Mouse (Mus musculus) limb, embryonic 11.5 days (tissue): Measurements from ENCODE around the gene Hoxb6. TPM values are rescaled to one million over a fixed set of nuclear protein-coding genes. Genes with fewer than 3 reads are reported as not detected.

ENCODE experiments used
- ATAC-seq: fragments of 200-750 bp; cut with Nextera tagmentation; 2 replicates; pipeline ENCODE4 v1.8.0; 2017; ENCODE audit warnings: low read depth; ENCODE audit not compliant: insufficient number of reproducible peaks, low FRiP score, low TSS enrichment
- DNase-seq: peaks from one replicate; pipeline ENCODE4 v3.0.0-alpha.2; 2015; ENCODE audit warnings: low spot score
- H3K27ac ChIP-seq: fragments of 300-500 bp; sonication (generic); replicated peaks from 2 replicates; pipeline ENCODE4 v1.5.1; 2014; ENCODE audit warnings: low read depth, mild to moderate bottlenecking, low read length
- H3K27me3 ChIP-seq: fragments of 300-500 bp; sonication (generic); 2 replicates; pipeline ENCODE4 v1.6.1; 2014; ENCODE audit warnings: mild to moderate bottlenecking, low read length, mixed read lengths; ENCODE audit not compliant: control insufficient read depth, insufficient read depth
- H3K36me3 ChIP-seq: fragments of 300-500 bp; sonication (generic); 2 replicates; pipeline ENCODE4 v1.6.1; 2014; ENCODE audit warnings: mild to moderate bottlenecking, low read length, moderate library complexity, mixed read lengths; ENCODE audit not compliant: control insufficient read depth, insufficient read depth
- H3K4me1 ChIP-seq: fragments of 300-500 bp; sonication (generic); 2 replicates; pipeline ENCODE4 v1.6.1; 2014; ENCODE audit warnings: low read length, mixed read lengths; ENCODE audit not compliant: control insufficient read depth, insufficient read depth
- H3K4me2 ChIP-seq: fragments of 300-500 bp; sonication (generic); 2 replicates; pipeline ENCODE4 v1.6.1; 2014; ENCODE audit warnings: low read depth, mild to moderate bottlenecking, moderate library complexity; ENCODE audit not compliant: severe bottlenecking
- H3K4me3 ChIP-seq: fragments of 300-500 bp; sonication (generic); 2 replicates; pipeline ENCODE4 v1.5.1; 2014; ENCODE audit warnings: low read depth, low read length
- H3K9ac ChIP-seq: fragments of 300-500 bp; sonication (generic); 2 replicates; pipeline ENCODE4 v1.6.1; 2014; ENCODE audit warnings: mild to moderate bottlenecking, low read length
- H3K9me3 ChIP-seq: fragments of 300-500 bp; sonication (generic); 2 replicates; pipeline ENCODE4 v1.6.1; 2016; ENCODE audit warnings: low read length; ENCODE audit not compliant: control insufficient read depth
- WGBS: fragments of 180-500 bp; shearing (Covaris S2); extraction: QIAGEN DNeasy Blood & Tissue Kit; methylation state at CpG from one replicate; pipeline ENCODE4 v1.1.7; 2014; 5-methylcytosine and 5-hydroxymethylcytosine counted together
- polyA plus RNA-seq: library from polyadenylated mRNA; unstranded; fragments of >200 nt; fragmentation: Nextera tagmentation; extraction: Ambion mirVana; gene quantifications from 2 replicates; pipeline ENCODE4 v1.2.1, GENCODE M21; 2014

The Hoxb6 gene
- polyA plus RNA-seq, 1 experiment from 2014 or later, result 1.9 TPM

DNA sequence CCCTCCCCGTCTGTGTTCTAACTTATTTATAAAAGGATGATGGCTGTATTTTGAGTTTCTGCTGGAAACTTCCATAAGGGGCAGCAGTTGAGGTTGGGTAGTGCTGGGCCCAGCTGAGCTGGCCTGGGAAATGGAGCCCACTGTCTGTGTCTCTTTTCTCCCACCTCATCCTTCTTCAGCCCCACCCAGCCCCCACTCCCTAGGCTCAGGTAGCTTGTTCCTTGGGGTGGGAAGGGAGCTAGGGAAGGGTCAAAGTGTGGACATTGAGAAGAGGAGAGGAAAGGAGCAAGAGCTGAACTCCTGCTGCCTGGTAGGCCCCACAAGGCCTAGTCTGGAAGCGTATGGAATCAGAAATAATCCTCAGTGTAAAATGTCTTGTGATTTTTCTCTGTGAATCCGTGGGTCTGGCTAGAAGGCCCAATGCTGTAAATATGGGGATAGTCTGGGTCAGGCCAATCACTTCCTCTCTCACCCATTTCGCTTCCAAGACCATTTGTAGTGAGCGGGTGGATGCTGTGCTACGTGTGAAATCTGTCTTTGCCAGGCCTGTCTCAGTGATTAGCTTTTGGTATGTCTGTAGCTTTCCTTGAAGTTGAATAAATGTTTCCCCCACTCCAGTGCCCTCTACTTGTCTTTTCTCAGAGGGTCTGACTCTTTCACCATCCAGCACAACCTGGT lies 13.4 kb downstream of the Hoxb6 start:
- Histone ChIP-seq H3K4me1 (peaks cover 21% of the 10 kb centered on the region), H3K4me2 (no peak overlapping the region), H3K27ac (no peak overlapping the region)

DNA sequence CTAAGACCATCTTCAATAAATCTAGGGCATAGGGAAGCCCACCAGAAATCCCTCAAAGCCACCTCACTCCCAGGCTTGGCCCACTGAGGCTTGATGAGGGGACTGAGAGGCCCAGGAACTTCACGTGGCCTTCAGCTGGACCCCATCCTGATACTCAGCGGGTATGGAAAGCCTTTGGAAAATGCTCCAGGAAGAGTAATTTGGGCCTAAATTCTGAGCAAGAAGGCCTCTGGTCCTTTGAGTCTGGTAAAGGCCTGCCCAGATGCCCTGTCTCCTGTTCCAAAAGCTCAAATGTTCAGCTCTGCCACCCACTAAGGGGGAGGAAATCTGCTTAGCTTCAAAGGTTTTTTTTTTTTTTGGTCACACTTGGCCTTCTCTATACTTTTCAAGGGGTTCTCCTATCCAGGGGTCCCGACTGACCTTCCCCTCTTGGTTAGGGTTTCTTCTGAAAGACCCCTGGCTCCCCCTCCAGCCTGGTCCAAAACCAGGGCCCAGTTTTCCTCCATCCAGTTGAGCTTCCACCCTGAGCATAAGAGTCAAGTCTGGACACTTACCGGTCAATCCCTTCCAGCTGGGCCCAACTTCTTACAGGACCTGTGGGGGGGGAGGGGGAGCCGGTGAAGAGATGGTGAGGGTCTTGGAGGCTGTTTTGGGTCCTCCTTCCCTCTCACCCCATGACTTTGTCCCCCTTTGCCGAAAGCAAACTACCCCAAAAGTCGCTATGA lies 14.1 kb downstream of the Hoxb6 start:
- ATAC-seq (no peak), DNase-seq (no peak)
- Histone ChIP-seq H3K4me1 (peaks cover 18% of the 10 kb centered on the region; the same call in 1 of the 2 replicates), H3K4me2 (peak overlapping the region; percentile 20; the same call in 1 of the 2 replicates), H3K27me3 (peaks cover 92% of the 10 kb centered on the region), H3K36me3 (no peaks in the 10 kb centered on the region), H3K9me3 (no peaks in the 10 kb centered on the region), H3K4me3 (no peak overlapping the region), H3K9ac (no peak overlapping the region), H3K27ac (no peak overlapping the region)
- WGBS, result 6% methylated on average over 7 of the region's 7 CpGs

More for the DNA sequence above, 13.4 kb downstream of the Hoxb6 start:
- H3K27me3 ChIP-seq, result peaks cover 93% of the 10 kb centered on the region
- no peak for ATAC-seq
- no peak overlapping the region for H3K4me3 ChIP-seq
- H3K36me3 ChIP-seq, result no peaks in the 10 kb centered on the region
- no peak overlapping the region for H3K9ac ChIP-seq
- 30% methylated on average over 6 of the region's 6 CpGs for WGBS
- no peaks in the 10 kb centered on the region for H3K9me3 ChIP-seq
- no peak for DNase-seq

DNA sequence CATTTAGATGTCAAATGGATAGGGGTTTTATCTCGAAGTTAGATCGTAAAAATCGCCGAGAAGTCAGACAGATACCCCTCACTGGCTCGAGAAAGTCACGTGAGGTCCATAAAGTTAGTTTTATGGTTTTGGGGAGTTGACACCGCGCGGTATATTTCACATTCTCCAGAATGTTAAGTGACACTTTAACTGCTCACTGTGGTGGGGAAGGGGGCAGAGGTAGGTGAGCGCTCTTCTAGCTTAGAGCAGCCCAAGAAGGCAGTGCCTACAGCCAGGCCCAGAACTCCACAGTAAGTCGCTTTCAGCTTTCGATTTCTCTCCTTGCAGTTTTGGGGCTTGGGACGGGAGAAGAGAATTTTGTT lies 14.6 kb downstream of the Hoxb6 start:
- Histone ChIP-seq H3K4me3 (no peak overlapping the region; the same call in 1 of the 2 replicates), H3K4me1 (peaks cover 22% of the 10 kb centered on the region), H3K9ac (no peak overlapping the region), H3K27me3 (peaks cover 92% of the 10 kb centered on the region), H3K4me2 (peak overlapping the region; percentile 20; the same call in 1 of the 2 replicates), H3K36me3 (no peaks in the 10 kb centered on the region), H3K27ac (no peak overlapping the region), H3K9me3 (no peaks in the 10 kb centered on the region)
- ATAC-seq (no peak; the same call in 1 of the 2 replicates), DNase-seq (no peak)
- 2% methylated on average over 13 of the region's 13 CpGs for WGBS

DNA sequence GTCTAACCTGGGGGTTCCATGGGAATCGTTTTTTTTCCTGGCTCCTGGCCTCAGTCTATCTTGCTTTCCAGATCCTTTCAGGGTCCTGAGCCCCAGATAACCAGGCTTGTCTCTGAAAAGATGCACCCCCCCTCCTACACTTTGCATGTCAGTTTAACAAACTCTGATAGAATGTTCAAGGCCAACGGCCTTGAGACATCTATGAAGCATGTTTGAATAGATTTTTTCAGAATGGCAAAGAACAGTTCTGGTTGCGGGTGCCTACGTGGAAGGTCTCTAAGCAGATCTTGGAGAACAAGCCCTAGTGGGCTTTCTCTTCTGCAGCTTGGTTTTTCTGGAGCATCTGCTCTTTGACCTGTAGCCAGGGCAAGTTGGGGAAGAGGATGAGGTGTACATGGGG lies 16.5 kb downstream of the Hoxb6 start:
- peaks cover 25% of the 10 kb centered on the region for H3K4me1 ChIP-seq
- H3K27me3 ChIP-seq, result peaks cover 93% of the 10 kb centered on the region
- H3K4me3 ChIP-seq, result no peak overlapping the region
- no peak overlapping the region for H3K27ac ChIP-seq
- ATAC-seq, result no peak
- WGBS, result 9% methylated on average over 4 of the region's 4 CpGs
- no peak for DNase-seq
- no peaks in the 10 kb centered on the region for H3K36me3 ChIP-seq
- no peak overlapping the region for H3K9ac ChIP-seq
- H3K4me2 ChIP-seq, result no peak overlapping the region
- H3K9me3 ChIP-seq, result no peaks in the 10 kb centered on the region

DNA sequence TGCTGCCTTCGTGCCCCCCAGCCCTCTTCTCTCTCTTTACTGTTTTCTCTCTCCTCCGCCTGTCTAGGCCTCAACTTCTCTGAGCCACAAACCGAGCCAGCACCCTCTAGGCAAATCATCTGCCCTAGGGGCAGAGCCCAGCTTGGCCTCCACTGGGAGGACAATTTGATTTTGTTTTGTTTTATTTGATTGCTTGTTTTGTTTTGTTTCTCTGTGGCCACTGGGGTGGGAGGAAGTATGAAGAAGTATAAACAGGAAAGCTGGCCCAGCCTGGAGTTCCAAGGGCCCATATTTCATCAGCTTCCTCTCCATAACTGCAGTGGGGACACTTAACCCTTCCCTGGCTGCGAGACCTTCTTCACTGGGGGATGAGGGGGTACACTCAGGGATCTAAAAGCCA lies 17.0 kb downstream of the Hoxb6 start:
- ATAC-seq, result no peak
- no peak overlapping the region for H3K4me2 ChIP-seq
- no peaks in the 10 kb centered on the region for H3K36me3 ChIP-seq
- H3K27ac ChIP-seq, result no peak overlapping the region
- peaks cover 22% of the 10 kb centered on the region for H3K4me1 ChIP-seq
- no peak overlapping the region for H3K4me3 ChIP-seq
- WGBS, result 12% methylated on average over 4 of the region's 4 CpGs
- no peak overlapping the region for H3K9ac ChIP-seq
- no peaks in the 10 kb centered on the region for H3K9me3 ChIP-seq
- DNase-seq, result no peak
- H3K27me3 ChIP-seq, result peaks cover 93% of the 10 kb centered on the region

DNA sequence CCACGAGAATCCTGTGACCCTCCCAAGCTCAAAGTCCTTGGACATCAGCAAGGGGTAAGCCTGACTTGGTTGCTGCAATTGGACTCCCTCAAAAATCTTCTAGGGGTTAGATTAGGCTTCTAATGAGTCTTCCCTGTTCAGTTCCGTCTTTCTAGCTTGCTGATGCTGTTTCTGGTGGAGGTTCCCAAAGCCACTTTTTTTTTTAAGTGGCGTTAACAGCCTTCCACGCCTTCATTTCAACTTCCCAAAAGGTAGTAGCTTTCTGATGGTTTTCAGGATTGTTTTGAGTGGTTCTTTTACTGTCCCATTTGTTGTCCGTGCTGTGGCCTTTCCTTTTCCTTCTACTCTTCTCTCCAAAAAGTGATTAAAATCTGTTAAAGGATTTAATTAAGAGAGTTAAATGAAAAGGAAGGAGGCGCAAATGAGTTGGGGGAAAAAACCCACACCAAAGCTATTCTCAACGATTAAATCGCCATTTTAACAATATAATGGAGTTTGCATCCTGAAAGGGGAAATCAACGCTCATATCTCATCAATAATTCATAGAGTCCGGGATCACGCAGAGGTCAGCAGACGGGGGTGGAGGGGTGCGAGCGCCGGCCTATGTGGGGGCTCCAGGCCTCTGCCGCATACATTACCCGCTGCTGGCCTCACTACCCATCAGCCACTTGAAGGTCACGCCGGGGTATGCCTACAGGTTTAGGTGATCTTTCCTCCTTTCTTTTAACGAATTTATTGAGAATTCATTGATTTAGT lies 18.1 kb downstream of the Hoxb6 start:
- Histone ChIP-seq H3K27me3 (peaks cover 92% of the 10 kb centered on the region), H3K27ac (no peak overlapping the region; the same call in 1 of the 2 replicates), H3K4me1 (peaks cover 26% of the 10 kb centered on the region), H3K9me3 (no peaks in the 10 kb centered on the region), H3K36me3 (no peaks in the 10 kb centered on the region), H3K9ac (no peak overlapping the region), H3K4me2 (no peak overlapping the region; the same call in 1 of the 2 replicates), H3K4me3 (no peak overlapping the region)
- DNase-seq, result no peak
- ATAC-seq, result no peak
- WGBS, result 4% methylated on average over 20 of the region's 20 CpGs

DNA sequence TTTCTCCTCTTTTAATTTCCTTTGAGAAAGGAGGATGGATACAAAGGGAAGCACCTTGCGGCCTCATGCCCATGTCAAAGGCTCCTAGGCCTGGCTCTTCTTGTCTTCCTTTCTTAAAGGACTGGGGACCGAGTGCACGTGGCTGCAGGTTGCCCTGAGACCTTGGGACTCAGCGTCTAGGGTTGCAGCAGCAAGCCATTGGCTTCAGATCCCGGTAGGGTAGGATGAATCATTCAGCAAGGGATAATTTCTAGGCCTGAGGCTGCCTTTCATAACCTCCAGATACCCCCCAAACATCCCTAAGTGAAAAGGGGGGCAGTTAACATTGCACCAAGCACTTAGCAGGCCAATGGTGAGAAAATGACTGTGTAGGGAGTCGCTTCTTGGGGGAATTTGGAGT lies 18.8 kb downstream of the Hoxb6 start:
- Histone ChIP-seq H3K4me3 (peak overlapping the region; percentile 6; the same call in 1 of the 2 replicates), H3K4me2 (peak overlapping the region; percentile 36), H3K27ac (no peak overlapping the region), H3K9ac (no peak overlapping the region), H3K4me1 (peaks cover 26% of the 10 kb centered on the region), H3K27me3 (peaks cover 92% of the 10 kb centered on the region), H3K9me3 (no peaks in the 10 kb centered on the region), H3K36me3 (no peaks in the 10 kb centered on the region)
- DNase-seq (no peak), ATAC-seq (no peak)
- 6% methylated on average over 6 of the region's 6 CpGs for WGBS
